Mouse (Mus musculus) c-Kit-negative CD71-positive TER-119-positive erythroid progenitor cells, embryonic 14.5 days (primary cell): ENCODE results near the gene Enthd1.

Source experiments
- DNase-seq: peaks from one replicate; pipeline ENCODE4 v3.0.0-alpha.2; 2013; ENCODE audit warnings: low read depth, low spot score

Gene Enthd1

GRCm38 (mm10) chr15:80574211-80575040 lies 9.5 kb upstream of the Enthd1 start:
- DNase-seq: no peak

- DNase-seq: no peak
Measured at GRCm38 (mm10) chr15:80572811-80573520, 8.0 kb upstream of the Enthd1 start.

GRCm38 (mm10) chr15:80572291-80572690 lies 7.3 kb upstream of the Enthd1 start, which contains the start of gene Grap2:
Gene Grap2, plus strand, starts transcription at chr15:80572594.
- no peak for DNase-seq

GRCm38 (mm10) chr15:80571611-80572010 lies 6.7 kb upstream of the Enthd1 start:
- no peak for DNase-seq

GRCm38 (mm10) chr15:80570226-80570625 lies 5.3 kb upstream of the Enthd1 start:
- DNase-seq: no peak

GRCm38 (mm10) chr15:80569205-80569604 lies 4.2 kb upstream of the Enthd1 start:
- no peak for DNase-seq

GRCm38 (mm10) chr15:80567731-80568130 lies 2.8 kb upstream of the Enthd1 start:
- no peak for DNase-seq

- DNase-seq: no peak
Measured at GRCm38 (mm10) chr15:80567139-80567538, 2.2 kb upstream of the Enthd1 start.

GRCm38 (mm10) chr15:80566696-80567095 lies 1.7 kb upstream of the Enthd1 start:
- DNase-seq: no peak

- no peak for DNase-seq
Measured at GRCm38 (mm10) chr15:80563634-80564208, 1.2 kb downstream of the Enthd1 start.

GRCm38 (mm10) chr15:80562446-80562845 lies 2.5 kb downstream of the Enthd1 start:
- no peak for DNase-seq

GRCm38 (mm10) chr15:80560646-80561580 lies 4.0 kb downstream of the Enthd1 start:
- DNase-seq: no peak

- no peak for DNase-seq
Measured at GRCm38 (mm10) chr15:80559978-80560377, 5.0 kb downstream of the Enthd1 start.

- no peak for DNase-seq
Measured at GRCm38 (mm10) chr15:80559534-80559933, 5.4 kb downstream of the Enthd1 start.

- no peak for DNase-seq
Measured at GRCm38 (mm10) chr15:80557745-80558144, 7.2 kb downstream of the Enthd1 start.

- no peak for DNase-seq
Measured at GRCm38 (mm10) chr15:80556021-80556420, 8.9 kb downstream of the Enthd1 start.

GRCm38 (mm10) chr15:80554860-80555822 lies 9.8 kb downstream of the Enthd1 start:
- no peak for DNase-seq

GRCm38 (mm10) chr15:80545430-80545829 lies 19.5 kb downstream of the Enthd1 start:
- DNase-seq: no peak

- DNase-seq: no peak
Measured at GRCm38 (mm10) chr15:80544115-80544514, 20.8 kb downstream of the Enthd1 start.

GRCm38 (mm10) chr15:80538671-80539340 lies 26.1 kb downstream of the Enthd1 start:
- no peak for DNase-seq
